Mouse (Mus musculus): ENCODE data around the gene Fmo1.

GRCm38 (mm10) chr1:162867396-162867795, 986 bp upstream of the Fmo1 start:
- TF ChIP-seq EP300 (IDR thresholded peaks at IDR 0.05; ENCODE audit: insufficient read depth, low read depth, low read length) (no peak), POLR2A (IDR thresholded peaks at IDR 0.05; ENCODE audit: insufficient read depth, low read length) (no peak)

Measured in ES-Bruce4 (cell line).